Mouse (Mus musculus): Measurements from ENCODE around the gene Prkca. TPM values are rescaled to one million over a fixed set of nuclear protein-coding genes. Genes with fewer than 3 reads are reported as not detected.

Gene Prkca
- total RNA-seq, 1 experiment, result 8.4 TPM

DNA sequence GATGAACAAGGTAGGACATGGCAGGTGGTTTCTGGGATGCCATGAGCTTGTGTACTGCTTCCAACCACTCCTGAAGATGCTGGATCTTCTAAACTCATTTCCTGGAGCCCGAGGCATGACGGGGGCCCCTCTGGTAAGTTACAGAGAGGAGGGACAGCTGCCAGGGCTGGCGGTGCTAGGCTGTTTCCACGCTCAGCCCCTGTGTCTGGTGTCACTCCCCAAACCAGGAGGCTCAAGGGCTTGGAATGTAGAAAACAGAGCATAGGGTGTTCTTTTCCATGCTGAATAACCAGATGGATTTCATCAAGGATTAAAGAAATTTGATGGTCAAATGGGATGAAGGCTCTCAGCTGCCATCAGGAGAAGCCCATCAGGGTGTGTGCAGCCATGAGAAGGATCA is 104.6 kb downstream of the Prkca start:
- Histone ChIP-seq H3K9me3 (ENCODE audit: control insufficient read depth, insufficient read depth, low read depth, low read length) (no peaks in the 10 kb centered on the region), H3K4me1 (ENCODE audit: control insufficient read depth in 2 of 2, insufficient read depth in 2 of 2, low read length in 2 of 2, poor library complexity in 1 of 2) (0 out of 4 replicates have a peak, but pooled peaks cover 0 to 5% of the 10 kb centered on the region in 2 experiments), H3K9ac (ENCODE audit: insufficient read depth, low read depth, low read length, poor library complexity, severe bottlenecking) (no peak overlapping the region), H3K4me3 (ENCODE audit: insufficient read depth in 1 of 2, low read depth in 1 of 2, low read length in 2 of 2, poor library complexity in 1 of 2, severe bottlenecking in 1 of 2) (no peak overlapping the region), H3K27ac (ENCODE audit: insufficient read depth, low read depth, low read length, poor library complexity, severe bottlenecking) (no peak overlapping the region), H3K36me3 (ENCODE audit: control insufficient read depth, insufficient read depth, low read length, poor library complexity, severe bottlenecking) (no peaks in the 10 kb centered on the region)
- TF ChIP-seq MAFK (IDR thresholded peaks at IDR 0.05; ENCODE audit: insufficient read depth, low read depth, low read length) (no peak), CHD2 (IDR thresholded peaks at IDR 0.05; ENCODE audit: low read depth, low read length) (no peak)
- no peak for DNase-seq (ENCODE audit: low read depth, low spot score)
- in situ Hi-C loops (cut with MboI; ENCODE audit: low sequenced_read_pairs in 2 of 2, unreplicated experiment in 2 of 2), result no loop called here

DNA sequence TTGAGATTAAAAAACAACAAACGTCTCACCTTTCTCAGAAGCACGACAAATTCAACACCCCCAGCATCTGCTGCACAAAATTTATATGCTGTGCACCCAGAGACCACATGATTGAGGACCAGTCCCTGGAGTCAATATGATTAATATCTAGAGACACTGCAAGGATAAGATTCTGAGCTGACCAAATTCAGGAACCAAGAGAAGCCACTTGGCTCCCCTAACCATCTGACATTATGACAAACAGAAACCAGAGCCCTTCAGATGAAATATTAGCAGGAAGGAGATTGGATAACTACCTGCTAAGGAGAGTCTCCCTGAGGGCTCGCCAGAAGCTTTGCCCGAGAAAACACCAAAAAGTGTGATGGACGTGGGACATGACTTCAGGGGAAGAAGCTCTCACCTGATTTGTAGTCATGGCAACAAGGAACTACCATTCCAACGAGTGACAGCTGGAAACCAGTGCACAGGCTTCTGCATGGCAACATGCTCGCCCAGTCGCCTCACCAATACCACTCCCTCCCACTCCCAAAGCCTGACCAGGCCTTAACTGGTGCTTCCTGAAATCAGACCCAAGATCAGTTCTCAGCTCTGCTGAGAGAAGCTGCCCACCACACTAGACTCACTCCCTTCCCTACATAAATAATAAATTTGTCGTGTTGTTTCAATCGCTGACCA is 106.8 kb downstream of the Prkca start:
- Histone ChIP-seq H3K9me3 (ENCODE audit: control insufficient read depth, insufficient read depth, low read depth, low read length) (no peaks in the 10 kb centered on the region), H3K9ac (ENCODE audit: insufficient read depth, low read depth, low read length, poor library complexity, severe bottlenecking) (no peak overlapping the region), H3K4me3 (ENCODE audit: insufficient read depth in 1 of 2, low read depth in 1 of 2, low read length in 2 of 2, poor library complexity in 1 of 2, severe bottlenecking in 1 of 2) (no peak overlapping the region), H3K4me1 (ENCODE audit: control insufficient read depth in 2 of 2, insufficient read depth in 2 of 2, low read length in 2 of 2, poor library complexity in 1 of 2) (0 out of 4 replicates have a peak, but pooled peaks cover 0 to 5% of the 10 kb centered on the region in 2 experiments), H3K36me3 (ENCODE audit: control insufficient read depth, insufficient read depth, low read length, poor library complexity, severe bottlenecking) (no peaks in the 10 kb centered on the region), H3K27ac (ENCODE audit: insufficient read depth, low read depth, low read length, poor library complexity, severe bottlenecking) (no peak overlapping the region)
- no peak for DNase-seq (ENCODE audit: low read depth, low spot score)
- TF ChIP-seq CHD2 (IDR thresholded peaks at IDR 0.05; ENCODE audit: low read depth, low read length) (no peak), ZNF384 (IDR thresholded peaks at IDR 0.05; ENCODE audit: low read depth, low read length) (no peak), ZC3H11A (IDR thresholded peaks at IDR 0.05; ENCODE audit: borderline replicate concordance, low read depth, low read length) (no peak), MAFK (IDR thresholded peaks at IDR 0.05; ENCODE audit: insufficient read depth, low read depth, low read length) (no peak), HCFC1 (IDR thresholded peaks at IDR 0.05; ENCODE audit: borderline replicate concordance, insufficient read depth, low read length) (no peak)
- in situ Hi-C loops (cut with MboI; ENCODE audit: low sequenced_read_pairs in 2 of 2, unreplicated experiment in 2 of 2), result no loop called here

DNA sequence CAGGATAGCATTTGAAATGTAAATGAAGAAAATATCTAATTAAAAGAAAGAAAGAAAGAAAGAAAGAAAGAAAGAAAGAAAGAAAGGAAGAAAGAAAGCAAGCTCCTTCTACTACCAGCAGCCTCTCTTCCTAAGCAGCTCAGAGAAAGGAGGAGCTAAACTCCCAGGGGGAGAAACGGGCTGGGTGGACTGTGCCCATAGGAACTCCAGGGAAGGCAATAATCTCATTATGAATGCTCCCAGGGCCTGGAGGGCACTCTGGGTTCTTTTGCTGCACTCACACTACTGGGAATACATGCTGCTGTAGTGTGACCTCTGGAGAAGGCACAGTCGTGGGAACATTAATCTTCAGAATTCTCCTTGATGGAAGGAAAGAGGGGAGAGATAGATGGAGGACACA is 107.5 kb downstream of the Prkca start:
- no peak overlapping the region for H3K4me3 ChIP-seq (ENCODE audit: insufficient read depth in 1 of 2, low read depth in 1 of 2, low read length in 2 of 2, poor library complexity in 1 of 2, severe bottlenecking in 1 of 2)
- H3K27ac ChIP-seq (ENCODE audit: insufficient read depth, low read depth, low read length, poor library complexity, severe bottlenecking), result no peak overlapping the region
- in situ Hi-C loops (cut with MboI; ENCODE audit: low sequenced_read_pairs in 2 of 2, unreplicated experiment in 2 of 2), result no loop called here
- H3K36me3 ChIP-seq (ENCODE audit: control insufficient read depth, insufficient read depth, low read length, poor library complexity, severe bottlenecking), result no peaks in the 10 kb centered on the region
- H3K9ac ChIP-seq (ENCODE audit: insufficient read depth, low read depth, low read length, poor library complexity, severe bottlenecking), result no peak overlapping the region
- H3K4me1 ChIP-seq (ENCODE audit: control insufficient read depth in 2 of 2, insufficient read depth in 2 of 2, low read length in 2 of 2, poor library complexity in 1 of 2), result 0 out of 4 replicates have a peak, but pooled peaks cover 0 to 4% of the 10 kb centered on the region in 2 experiments
- no peak for DNase-seq (ENCODE audit: low read depth, low spot score)
- no peaks in the 10 kb centered on the region for H3K9me3 ChIP-seq (ENCODE audit: control insufficient read depth, insufficient read depth, low read depth, low read length)
- TF ChIP-seq HCFC1 (IDR thresholded peaks at IDR 0.05; ENCODE audit: borderline replicate concordance, insufficient read depth, low read length) (no peak), ZNF384 (IDR thresholded peaks at IDR 0.05; ENCODE audit: low read depth, low read length) (no peak), MAFK (IDR thresholded peaks at IDR 0.05; ENCODE audit: insufficient read depth, low read depth, low read length) (no peak), ZC3H11A (IDR thresholded peaks at IDR 0.05; ENCODE audit: borderline replicate concordance, low read depth, low read length) (no peak), CHD2 (IDR thresholded peaks at IDR 0.05; ENCODE audit: low read depth, low read length) (no peak)

DNA sequence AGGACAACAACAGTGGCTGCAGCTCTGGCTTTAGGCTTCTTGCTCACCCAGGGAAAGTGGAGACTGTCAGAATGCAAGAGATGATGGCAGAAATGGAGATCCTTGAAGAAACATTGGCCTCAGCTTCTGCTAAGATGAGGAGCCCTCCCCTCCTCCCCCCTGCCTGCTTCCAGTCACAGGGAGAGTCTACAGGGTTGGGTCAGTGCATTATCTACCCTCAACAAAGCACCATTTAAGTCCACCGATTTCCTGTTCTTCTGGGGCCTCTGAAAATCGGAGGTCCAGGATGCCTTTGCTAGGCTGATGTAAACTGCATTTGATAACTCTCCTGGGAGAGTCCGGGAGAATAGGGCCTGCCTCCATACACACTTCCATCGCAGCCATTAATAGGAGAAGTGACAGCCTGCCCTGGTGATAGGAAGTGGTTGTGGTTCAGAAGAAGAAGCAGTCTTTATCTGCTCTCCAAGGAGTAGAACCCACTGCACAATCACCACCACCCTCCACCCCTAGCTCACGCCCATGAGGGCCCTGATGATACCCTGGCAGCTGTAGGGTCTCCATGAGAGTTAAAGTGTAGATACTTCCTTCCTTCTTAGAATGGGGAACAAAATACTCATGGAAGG is 108.5 kb downstream of the Prkca start:
- TF ChIP-seq MAFK (IDR thresholded peaks at IDR 0.05; ENCODE audit: insufficient read depth, low read depth, low read length) (no peak), HCFC1 (IDR thresholded peaks at IDR 0.05; ENCODE audit: borderline replicate concordance, insufficient read depth, low read length) (no peak), ZC3H11A (IDR thresholded peaks at IDR 0.05; ENCODE audit: borderline replicate concordance, low read depth, low read length) (no peak), CHD2 (IDR thresholded peaks at IDR 0.05; ENCODE audit: low read depth, low read length) (no peak), ZNF384 (IDR thresholded peaks at IDR 0.05; ENCODE audit: low read depth, low read length) (no peak)
- no peak for DNase-seq (ENCODE audit: low read depth, low spot score)
- no peak overlapping the region for H3K27ac ChIP-seq (ENCODE audit: insufficient read depth, low read depth, low read length, poor library complexity, severe bottlenecking)
- in situ Hi-C loops (cut with MboI; ENCODE audit: low sequenced_read_pairs in 2 of 2, unreplicated experiment in 2 of 2), result no loop called here
- H3K9ac ChIP-seq (ENCODE audit: insufficient read depth, low read depth, low read length, poor library complexity, severe bottlenecking), result no peak overlapping the region
- no peaks in the 10 kb centered on the region for H3K36me3 ChIP-seq (ENCODE audit: control insufficient read depth, insufficient read depth, low read length, poor library complexity, severe bottlenecking)
- H3K9me3 ChIP-seq (ENCODE audit: control insufficient read depth, insufficient read depth, low read depth, low read length), result no peaks in the 10 kb centered on the region
- no peaks in the 10 kb centered on the region for H3K4me1 ChIP-seq (ENCODE audit: control insufficient read depth in 2 of 2, insufficient read depth in 2 of 2, low read length in 2 of 2, poor library complexity in 1 of 2)
- H3K4me3 ChIP-seq (ENCODE audit: insufficient read depth in 1 of 2, low read depth in 1 of 2, low read length in 2 of 2, poor library complexity in 1 of 2, severe bottlenecking in 1 of 2), result no peak overlapping the region
